Mouse (Mus musculus): ENCODE data around the gene Cdc37.

The Cdc37 gene

DNA sequence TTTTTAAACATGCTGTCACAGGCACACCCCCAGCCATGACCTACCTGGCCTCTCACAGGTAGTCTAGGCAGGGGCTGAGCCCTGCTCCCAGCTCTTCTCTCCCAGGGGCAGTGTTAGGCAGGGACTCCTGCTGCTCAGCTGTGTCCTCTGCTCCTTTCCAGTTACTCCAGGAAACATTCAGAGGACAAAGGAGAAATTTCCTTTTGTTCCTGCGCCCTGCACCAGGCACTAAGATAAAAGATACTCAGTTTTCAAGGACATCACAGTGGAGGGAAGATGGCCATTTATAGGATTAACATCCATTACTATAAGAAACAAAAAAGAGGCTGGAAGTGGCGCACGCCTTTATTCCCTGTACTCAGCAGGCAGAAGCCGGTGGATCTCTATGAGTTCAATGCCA lies 53.8 kb downstream of the Cdc37 start:
- no peak for DNase-seq (ENCODE audit: low spot score)

DNA sequence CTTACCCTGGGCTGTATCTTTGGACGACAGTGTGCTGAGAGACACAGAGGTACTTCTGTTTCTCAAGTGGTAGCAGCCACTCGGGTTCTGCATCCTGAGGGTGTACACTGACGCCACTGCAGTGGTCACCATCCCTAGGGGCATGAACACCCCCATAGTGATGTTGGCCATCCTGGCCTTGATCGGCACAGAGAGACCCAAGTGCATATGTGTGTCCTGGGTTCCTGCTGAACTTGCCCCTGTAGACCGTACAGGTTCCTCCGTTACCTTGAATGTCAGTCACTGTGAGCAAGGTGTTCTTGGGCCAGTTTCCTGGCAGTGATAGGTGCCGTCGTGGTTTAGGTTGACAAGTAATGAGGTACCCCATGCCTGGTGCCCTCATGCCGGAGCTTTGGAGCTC lies 56.4 kb downstream of the Cdc37 start:
- DNase-seq (ENCODE audit: low spot score) = no peak

DNA sequence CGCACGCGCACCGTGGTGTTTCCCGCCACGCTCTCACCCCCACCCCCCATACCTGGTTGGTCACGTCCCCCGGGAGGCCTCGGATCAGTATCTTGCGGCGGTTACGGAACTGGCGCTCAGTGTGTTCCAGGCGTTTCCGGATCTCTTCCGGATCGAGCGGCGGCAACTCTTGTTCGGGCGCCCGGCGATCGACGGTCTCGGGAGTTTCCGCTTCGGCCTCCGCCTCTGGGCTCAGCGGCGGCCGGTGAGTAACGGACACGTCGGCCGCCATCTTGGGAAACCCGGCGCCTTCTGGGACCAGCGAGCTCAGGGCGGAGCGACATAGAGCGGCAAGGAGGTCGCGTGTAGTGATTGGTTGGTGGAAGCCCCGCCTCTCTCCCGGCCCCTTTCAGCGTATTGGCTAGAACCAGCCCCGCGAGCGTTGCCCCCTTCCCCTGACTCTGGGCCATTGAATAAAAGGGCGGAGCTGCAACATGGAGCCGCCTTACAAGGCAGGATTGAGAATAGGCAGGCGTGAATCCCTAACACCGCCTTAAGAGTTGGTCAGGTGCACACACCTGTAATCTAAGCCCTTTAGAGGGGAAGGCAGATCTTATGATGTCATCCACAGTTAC lies 58.0 kb downstream of the Cdc37 start, which contains the start of the genes Gm38431 and Raver1:
TSS of gene Gm38431 (minus strand) at position 291 of the 614 bp plus-strand sequence.
TSS of gene Raver1 (minus strand) at position 302 of the 614 bp plus-strand sequence.
- DNase-seq (ENCODE audit: low spot score) = peak; percentile 84

DNA sequence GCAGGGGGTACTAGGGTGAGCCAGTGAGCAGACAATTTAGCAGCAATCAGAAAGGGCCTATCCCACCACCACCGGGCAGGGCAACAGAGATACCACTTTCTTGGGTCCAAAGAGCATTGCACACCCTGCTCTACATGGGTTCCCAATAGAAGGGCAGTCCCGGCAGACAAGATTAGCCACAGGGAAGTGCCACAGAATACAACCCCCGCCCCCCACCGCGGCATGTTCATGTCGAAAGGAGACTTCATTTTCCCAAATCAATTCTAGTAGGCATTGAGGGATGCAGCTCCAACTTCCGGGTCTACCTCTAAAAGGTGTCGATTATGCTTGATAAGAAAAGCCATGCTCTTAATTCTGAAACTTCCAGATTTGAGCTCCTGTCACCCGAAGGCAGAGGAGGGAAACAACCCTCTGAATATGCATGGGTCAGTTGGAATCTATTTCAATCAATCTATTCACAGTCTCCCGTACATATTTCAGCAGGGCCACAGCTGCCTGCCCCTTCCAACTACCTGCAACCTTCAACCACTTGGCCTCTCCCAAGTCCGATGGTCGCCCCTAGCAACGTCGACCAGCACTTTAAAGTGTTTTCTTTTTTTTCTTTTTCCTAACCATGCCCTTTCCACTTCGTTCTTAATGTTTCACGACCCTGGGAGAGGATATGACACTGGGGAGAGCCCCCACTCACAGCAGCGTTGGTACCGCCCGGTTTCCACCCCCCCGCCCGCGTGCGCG lies 58.6 kb downstream of the Cdc37 start:
- DNase-seq (ENCODE audit: low spot score) = no peak

DNA sequence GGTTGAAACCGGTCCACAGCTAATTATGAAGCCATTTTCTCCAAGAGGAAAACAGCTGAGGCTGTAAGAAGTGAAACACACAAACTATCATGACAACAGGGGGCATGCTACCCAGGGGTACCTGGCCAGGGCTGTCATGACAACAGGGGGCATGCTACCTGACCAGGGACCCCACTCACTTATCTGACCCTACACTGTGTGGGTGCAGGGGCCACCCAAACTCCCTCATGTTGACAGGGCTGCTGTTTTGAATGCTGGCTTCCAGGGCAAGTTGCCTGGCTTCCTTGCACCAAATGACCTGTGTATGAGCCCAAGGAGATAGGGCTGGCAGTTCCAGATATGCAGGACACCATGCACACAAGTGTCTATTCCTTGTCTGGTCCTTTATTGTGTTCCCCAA lies 59.2 kb downstream of the Cdc37 start:
- DNase-seq (ENCODE audit: low spot score) = no peak

DNA sequence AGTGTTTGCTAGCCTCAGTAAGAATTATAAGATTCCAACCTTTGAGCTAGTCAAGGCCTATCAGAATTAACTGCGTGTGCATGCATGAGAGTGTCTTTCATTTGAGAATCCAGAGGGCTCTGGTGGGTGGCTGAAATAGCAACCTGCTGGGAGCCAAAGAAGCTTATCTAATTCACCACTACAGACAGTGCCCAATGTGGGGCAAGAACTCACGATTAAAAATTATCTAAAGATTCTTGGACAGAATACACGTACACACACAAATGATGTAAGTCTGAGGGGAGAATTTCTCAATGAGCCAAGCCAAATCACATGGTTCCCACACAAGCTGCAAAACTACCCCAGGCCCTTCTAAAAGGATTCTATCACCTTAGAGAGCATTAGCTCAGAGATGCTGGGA lies 66.5 kb downstream of the Cdc37 start:
- DNase-seq (ENCODE audit: low spot score) = no peak

Measured in ovary, postnatal 10 days (tissue).